Mouse (Mus musculus): ENCODE results near the gene Grifin. TPM values are rescaled to one million over a fixed set of nuclear protein-coding genes. Genes with fewer than 3 reads are reported as not detected.

Gene Grifin
- polyA plus RNA-seq, 3 experiments from 2014 or later = 1.2 to 5.5 (median 1.9) TPM

DNA sequence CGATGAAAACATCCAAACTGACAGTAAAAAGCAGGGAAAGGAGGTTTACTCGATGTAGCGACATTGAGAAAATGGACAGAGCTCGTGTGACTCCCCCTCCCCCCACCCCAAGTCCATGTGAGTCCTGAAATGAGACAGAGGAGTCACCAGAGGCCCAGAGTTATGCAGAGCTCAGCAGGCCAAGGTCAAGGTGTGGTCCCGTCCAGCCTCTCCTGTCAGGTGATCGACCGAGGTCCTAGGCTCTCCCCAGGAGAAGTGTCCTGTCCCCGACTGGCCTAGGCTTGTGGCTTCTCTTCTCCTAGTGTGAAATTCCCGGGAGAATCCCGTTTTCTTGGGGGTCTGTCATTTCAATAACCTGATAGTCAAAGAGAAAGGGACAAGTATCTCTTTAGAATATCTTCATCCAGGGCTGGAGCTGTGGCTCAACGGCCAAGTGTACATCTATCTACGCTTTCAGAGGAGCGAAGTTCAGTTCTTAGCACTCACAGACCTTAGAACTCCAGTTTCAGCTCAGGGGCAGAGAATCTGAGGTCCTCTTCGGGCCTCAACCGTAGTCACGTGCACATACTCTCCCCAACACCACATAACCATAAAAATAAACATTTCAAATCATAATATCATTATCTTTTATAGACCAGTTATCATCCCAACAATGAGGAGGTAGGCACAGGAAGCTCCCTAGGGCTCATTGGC is 24.4 kb upstream of the Grifin start:
- no peak for ATAC-seq

DNA sequence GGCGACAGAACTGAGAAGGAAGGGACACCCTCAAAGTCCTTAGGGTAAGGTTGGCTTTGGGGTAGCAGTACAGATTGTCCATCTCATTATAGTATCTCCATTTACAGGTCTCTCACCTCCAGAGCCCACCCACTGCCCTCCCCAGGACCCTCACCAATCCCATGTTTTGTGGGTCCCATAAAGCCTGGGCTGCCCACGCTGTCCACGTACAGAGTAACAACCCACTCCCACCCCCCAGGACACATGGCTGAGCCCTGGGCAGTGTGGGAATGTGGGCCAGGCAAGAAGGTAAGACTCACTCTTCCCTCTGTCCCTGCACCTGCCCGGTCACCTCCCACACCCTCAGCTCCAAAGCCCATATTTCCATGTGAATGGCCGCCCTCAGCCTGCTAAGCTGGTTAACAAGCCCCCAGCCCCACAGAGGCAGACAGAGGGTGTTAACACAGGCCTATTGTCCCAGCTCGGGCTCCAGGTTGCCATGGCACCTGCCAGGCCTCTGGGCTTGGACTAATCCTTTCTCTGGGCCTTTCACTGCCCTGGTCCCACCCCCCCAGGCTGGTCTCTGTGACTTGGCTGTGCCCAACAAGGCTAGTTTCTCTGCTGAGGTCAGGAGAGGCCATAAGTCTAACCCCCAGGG is 19.0 kb upstream of the Grifin start:
- ATAC-seq = no peak

DNA sequence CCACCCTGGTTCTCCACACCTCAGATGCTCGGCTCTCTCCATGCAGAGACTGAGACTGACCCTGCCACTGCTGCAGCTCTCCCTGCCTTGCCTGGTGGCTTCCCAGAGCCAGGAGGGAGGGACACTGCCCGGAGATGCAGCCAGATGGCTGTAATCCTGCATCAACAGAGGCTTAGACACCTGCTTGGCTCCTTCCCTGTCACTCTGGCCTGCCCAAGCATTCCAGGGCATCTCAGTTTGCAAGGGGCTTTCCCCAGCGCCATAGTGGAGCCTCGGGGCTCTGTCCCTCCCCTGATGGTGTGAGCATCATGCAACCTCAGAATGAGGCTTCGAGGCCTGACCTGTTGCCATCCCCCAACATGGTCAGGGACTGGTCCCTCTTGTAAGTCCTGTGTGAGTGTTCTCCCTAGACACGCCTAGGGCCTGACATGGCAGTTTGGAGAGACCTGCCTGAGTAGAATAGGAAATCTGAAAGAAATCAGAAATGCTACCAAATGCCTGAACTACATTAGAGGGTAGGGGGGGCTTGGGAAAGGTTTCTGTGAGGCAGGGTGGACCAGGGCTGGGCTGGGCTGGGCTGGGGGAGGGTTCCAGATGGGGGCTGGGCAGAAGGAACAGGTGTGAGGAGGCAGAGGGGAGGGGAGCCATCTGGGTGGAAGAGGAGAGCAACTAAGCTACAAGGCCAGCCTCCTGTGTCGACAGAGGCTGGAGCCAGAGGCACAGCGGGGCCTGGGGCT is 18.3 kb upstream of the Grifin start:
- no peak for ATAC-seq

DNA sequence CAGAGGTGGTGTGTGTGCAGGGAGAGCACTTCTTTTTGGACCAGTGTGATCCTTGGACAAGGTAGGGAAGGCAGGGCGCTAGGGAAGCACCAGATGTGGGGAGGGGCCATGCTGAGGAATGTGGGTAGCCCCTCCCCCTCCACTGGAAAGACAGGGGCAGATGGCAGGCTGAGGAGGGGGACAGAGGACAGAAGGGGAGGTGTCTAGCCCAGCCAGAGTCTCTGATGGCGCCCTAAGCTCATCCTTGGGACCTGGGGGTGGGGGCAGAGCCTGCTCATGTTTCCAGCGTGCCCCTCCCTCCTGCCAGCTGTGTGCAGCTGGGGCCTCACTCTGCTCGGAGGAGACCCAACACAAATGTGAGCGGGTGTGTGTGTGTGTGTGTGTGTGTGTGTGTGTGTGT is 16.7 kb upstream of the Grifin start:
- no peak for ATAC-seq

DNA sequence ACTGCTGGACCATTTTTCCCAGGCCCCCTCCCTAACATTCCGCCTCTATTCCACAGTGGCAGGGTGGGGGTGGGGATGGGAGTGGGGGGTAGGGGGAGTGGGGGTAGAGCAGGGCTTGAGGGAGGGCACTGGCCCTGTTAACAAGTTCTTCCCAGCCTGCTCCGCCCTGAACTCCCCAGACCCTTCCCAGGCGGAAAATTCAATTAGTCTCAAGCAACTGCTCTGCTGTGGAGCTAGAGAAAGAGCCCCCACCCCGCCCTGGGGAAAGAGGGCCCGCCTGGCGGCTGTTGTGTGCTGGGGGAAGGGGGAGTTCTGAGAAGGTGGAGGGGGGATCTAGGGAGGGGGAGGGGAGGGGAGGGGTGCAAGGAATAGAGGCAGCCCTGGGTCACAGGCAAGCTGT is 14.9 kb upstream of the Grifin start:
- ATAC-seq = no peak

DNA sequence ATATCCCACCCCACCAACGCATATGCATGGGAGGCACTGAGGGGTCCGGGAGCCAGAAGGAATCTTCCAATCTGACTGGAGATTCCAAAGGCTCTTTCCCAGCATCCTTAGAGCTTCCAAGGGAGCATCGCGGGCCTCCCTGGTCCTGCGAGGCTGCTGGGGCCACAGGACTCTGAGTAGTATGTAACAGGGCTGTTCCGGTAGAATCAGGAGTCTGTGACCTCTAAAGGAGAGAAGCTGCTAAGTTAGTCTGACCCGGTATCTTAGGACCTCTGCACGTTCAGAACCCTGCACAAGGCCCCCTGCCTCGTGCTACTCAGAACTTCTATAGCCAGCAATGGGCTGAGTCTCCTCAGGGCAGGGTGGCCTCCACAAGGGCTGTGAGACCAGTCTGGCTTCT is 14.3 kb upstream of the Grifin start:
- no peak for ATAC-seq

DNA sequence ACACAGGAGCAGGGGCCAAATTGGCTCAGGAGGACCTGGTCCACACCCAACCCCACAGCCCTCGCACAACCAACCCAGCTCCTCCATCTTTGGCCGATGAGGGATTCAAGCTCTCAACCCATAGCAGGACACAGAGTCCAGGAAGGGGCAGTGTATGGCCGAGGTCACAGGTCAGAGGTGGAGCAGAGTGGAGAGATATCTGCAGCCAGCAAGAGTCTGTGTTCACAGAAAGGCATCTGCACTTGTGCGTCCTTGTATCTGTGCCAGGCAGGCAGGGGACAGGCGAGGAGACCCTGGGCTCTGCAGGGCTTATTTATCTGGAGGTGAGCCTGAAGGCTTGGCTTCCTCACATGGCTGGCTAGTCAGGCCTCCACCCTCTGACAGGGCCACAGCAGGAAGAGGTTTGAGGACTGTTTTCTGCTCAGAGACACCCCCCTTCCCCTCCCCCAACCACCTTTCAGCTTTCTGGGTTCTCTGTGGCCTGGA is 10.6 kb upstream of the Grifin start:
- ATAC-seq = peak; percentile 83

DNA sequence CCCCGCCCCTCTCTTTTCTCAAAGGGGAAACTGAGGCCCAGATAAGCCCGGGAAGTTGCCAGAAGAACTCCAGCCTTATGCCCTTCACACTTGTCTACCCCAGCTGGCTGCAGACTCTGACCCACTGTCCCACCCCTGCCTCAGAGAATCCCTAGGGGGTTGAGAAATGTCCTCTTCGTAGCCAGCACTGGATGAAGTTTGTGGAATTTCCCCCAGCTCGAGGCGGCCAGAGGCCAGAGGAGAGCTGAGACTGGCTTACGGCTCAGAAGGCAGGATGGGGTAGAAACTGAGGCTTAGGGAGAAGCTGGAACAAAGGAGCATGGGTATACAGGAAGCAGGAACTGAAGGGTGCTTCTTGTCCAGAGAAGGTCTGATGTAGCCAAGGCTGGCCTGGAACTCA is 7.7 kb upstream of the Grifin start:
- no peak for ATAC-seq

DNA sequence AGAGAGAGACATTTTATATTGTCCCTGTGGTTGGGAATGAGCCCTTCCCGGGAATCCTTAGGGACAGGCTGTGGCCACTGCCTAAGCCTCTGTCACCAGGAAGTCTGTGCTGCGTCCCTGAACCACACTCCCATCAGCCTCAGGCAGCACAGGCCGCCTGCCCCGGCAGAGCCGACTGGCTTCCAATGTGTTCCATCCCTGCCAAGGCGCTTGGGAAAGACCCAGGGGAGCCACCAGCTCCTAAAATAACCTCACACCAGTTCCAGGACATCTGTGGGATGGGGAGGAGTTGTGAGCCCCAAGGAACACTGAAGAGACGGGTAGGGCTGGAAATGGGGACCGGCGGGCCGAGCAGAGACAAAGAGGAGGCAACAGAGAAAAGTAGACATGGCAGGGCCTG is 6.8 kb upstream of the Grifin start:
- no peak for ATAC-seq

DNA sequence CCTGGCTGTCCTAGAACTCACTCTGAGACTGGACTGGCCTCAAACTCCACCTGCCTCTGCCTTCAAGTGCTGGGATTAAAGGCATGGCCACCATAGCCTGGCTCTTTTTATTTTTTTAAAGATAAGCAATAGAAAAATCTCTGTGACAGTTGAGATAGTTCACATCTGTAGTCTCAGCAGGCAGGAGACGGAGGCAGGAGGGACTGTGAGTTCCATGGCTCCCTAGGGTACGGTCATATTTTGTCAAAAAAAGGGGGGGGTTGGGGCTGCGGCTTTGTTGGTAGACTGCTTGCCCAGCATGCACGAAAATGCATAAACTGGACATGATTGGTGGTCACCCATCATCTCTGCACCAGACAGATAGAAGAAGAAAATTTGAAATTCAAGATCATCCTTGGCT is 6.3 kb upstream of the Grifin start:
- no peak for ATAC-seq

DNA sequence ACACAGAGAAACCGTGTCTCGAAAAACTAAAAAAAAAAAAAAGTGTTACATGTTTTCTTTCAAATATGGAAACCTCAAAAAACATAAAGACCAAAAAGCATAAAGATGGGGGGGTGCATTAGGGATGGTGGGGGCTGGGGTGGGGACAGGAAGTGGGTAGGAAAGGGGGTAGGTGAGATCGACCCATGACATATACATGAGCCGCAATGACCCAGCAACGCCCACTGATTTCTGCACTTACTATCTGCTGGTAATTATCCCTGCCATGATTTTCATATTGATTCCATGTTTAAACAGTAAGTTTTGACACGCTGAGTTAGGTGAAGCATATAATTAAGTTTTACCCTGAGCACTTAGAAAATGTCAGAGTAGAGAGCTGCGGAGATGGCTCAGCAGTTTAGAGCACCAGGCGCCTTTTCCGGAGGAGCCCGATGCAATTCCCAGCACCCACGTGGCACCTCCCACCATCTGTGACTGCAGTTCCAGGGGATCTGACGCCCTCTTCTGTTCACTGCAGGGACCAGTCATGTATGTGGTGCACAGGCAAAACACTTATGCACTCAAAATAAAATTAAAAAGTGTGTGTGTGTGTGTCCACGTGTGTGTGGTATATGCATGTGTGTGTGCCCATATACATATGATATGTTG is 5.5 kb upstream of the Grifin start:
- peak; percentile 23 for ATAC-seq

DNA sequence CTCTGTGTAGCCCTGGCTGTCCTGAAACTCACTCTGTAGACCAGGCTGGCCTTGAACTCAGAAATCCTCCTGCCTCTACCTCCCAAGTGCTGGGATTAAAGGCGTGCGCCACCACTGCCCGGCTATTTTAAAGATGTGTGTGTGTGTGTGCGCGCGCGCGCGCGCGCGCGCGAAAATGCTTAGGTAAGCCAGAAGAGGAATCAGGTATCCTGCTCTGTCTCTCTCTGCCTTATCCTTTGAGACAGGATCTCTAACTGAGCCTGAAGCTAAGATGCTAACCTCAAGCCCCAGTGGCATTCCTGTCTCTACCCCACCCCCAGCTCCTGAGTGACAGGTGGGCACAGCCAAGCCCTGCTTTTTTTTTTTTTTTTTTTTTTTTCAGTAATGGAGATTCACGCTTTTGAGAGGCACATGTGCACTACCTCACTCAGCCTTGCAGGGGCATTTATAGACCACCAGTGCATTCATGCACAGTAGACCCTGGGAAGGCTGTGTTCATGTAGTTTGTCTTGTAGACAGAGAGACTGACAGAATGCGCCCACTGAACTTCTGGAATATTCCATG is 4.2 kb upstream of the Grifin start:
- no peak for ATAC-seq

DNA sequence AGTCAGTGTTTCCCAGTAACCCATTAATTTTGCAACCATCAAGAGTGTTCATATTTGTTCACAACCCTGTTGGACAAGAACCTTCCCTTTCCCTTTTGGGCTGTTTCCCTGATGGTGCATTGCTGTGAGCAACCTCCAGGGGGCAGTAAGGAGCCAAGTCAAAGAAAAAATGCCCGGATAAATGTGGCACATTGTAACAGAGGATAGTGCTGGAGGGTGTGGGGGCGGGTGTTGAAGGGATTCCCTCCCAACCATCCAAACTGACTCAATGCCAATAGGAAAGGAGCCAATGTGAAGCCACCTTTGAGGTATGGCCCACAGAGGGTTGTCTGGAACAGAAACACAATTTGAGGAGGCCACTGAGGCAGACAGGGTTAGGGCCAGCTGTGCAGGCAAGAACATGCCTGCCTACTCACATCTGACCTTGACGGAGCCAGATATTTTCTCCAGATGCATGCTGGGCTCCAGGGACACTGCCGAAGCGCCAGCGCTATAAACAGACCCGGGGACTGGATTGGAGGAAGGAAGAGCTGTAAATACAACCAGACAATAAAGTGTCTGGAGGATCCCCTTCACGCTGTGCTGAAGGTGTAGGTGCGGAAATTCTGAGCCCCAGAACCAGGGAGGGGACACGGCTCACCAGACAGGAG is 3.6 kb upstream of the Grifin start:
- ATAC-seq = peak; percentile 23

DNA sequence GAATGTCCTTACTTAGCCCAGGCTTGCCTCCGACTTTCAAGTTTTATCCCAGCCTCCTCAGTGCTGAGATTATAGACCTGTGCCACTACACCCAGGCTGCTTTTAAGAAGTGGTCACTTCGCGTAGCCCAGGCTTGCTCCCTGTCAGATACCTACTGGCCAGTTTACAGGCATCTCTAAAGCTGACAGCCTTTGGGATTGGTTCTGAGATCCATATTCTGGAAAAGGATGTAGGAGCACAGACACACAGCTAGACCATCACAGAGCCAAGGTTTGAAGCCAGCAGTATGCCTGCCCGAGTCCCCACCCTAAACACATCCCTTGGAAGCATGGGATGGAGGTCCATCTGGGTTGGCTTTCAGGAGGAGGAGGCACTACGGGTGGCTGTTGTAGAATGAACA is 2.9 kb upstream of the Grifin start:
- no peak for ATAC-seq

DNA sequence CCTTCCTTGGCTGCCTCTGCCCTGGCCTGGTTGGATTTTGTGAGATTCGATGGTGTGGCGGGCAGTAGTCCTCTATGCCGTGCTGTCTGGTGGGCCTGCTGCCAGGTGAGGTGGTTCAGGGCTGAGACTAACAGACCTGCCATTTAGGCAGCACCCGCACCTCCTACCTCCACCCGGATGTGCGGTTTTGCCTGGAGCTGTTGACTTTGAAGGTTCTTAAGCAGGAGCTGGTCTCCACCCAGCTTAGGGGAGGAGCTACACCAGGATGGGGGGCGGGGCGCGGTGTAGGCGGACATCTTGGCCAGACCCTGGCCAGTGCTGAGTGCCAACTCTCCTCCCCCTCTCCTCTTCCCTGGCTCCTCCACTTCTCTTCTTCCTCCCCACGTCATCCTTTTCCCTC is 2.5 kb upstream of the Grifin start:
- ATAC-seq = peak; percentile 92

DNA sequence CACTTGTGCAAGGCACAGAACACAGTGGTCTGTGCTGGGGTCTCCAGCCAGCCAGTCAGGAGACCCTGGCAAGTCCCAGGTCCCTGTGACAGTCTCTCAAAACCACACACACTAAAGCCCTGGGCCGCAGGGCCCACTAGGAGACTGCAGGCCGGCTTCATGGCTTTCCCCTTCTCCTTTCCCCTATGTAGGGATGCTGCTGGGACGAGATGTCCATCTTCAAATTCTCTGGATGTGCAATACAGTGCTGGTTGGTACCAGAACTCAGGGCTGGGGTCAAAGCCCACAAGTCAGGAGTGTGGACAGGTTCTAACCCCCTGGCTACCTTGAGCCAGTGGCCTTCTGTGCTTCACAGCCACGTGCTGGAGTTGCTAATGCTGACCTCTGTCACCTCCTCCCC is 1.4 kb upstream of the Grifin start:
- no peak for ATAC-seq

DNA sequence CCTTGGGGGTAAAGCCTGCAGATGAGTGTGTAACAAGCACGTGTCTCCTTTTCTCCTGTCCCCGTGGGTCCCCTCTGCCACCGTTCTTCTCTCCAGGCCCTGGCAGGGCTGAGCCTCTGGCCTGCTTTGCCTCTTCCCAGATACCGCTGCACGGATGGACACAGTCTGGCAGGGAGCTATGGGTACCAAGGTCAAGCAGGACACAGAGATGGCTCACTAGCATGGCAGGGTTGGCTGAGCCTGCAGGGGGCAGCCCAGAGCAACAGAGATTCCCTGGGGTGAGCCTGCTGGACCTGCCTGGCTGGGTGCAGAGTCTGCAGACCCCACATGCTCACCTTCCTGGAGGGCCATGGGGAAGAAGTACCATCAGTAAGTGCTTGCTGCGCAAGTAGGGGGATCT is 985 bp upstream of the Grifin start:
- ATAC-seq = no peak

DNA sequence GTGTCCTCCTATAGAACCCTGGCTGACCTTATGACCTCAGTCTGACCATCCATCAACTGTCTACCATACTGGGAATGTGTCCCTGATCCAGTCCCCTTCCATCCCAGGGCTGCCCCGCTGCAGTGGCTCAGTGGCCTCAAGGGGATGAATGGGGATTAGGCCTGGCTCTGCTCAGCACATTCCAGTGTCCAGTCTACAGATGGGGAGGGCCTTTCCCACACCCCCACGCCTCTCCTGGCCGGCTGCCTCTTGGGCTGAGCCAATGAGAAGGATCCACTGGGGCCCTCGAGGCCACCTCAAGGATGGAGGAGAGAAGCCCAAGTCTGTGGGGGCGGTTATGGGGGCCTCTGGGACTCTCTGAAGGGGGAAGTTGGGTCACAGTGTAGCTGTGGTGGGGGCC is 580 bp upstream of the Grifin start:
- no peak for ATAC-seq

DNA sequence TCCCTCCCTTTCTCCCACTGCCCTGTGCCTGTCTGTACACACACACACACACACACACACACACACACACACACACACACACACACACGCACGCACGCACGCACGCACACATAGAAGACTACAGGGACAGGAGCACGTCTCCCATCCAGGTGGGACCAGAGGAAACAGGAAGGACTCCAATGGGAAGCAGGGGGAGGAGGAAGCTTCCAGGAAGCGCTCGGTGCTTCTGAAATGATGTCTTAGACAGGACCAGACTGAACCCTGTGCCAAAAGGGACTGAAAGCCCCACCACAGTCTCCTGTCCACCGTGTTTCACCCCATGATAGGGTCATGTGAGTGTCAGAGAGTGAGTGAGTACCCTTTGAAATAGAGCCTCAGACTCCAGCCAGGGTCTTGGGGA is 2.3 kb downstream of the Grifin start:
- ATAC-seq = no peak

DNA sequence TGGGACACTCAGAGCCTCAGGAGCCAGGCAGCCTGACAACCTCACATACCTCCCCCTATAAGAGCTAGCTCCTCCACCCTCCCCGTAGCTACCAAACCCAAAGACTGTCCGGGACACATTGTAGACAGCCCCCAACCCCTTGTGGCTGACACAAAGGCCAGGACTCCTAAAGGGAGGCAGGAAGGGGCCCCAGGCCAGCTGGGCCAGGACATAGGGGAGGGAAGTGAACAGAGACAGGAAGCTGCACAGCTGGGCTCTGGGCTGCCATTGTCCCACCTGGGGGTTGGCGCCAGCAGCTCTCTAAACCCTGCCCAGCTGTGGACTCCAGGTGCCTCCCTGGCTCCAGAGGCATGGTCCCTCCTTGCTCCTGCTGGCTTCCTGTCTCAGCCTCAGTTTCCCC is 8.0 kb downstream of the Grifin start:
- no peak for ATAC-seq

DNA sequence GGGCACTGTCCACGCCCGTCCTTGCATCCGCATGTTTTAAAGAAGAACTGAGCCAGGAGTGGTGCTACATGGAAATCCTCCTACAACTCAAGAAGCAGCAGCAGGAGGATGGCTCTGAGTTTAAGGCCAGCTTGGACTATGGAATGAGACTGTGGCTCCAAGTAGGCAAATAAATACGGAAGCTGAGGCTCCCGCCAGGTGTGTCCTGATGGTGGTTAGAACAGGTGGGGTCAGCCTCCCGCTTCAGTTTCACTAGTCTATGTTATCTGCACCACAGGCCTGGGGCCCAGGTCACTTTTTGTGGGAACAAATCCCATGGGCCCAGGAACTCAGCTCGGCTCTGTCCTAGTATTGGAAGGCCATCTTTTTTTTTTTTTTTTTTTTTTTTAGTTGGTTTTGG is 11.2 kb downstream of the Grifin start:
- no peak for ATAC-seq

DNA sequence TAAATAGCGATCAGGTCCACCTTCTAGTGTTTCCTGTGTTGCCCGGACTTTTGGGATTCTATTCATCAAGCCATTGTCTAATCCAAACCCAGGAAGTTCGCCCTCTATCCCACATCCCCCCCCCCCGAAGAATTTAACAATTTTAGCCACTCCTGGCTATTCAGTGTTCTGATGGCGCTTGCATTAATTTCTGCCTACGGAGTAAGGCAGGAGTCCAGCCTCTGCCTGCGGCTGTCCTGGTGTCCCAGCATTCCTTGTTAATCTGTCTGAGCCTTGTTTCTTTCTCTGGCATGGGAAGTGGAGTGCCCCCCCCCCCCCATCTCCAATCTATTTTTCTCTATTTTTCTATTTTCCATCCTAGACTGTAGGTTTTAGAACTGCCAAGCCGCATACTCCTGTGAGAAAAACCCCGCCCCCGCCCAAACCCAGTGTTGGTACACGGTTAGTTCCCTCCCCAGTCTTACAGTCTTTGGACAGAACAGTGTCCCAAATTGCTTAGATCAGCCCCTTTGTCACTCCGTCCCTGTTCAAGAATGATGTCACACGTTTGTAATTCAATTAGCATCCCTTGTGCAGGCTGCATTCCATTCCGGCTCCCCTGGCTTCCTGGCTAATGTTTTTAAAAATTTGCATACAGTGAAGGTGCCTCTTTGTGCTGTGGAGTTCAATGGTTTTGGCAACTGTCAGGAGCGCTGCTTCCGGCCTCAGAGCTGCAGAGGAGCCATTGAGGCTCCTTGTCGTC is 15.4 kb downstream of the Grifin start:
- ATAC-seq = peak; percentile 38
